Mouse (Mus musculus) ovary, postnatal 10 days (tissue): ENCODE measurements around the gene Best3.
A peak's percentile ranks its signal among the peaks of the same experiment; 100 is the strongest.
"Not testable (repeated sequence)": the region's sequence is repeated elsewhere in the genome, so short reads cannot be mapped to it uniquely, and the experiment has no call there.

Experiments used
- DNase-seq: peaks from one replicate; pipeline ENCODE4 v3.0.0; 2022; ENCODE audit warnings: low spot score

The Best3 gene

DNA sequence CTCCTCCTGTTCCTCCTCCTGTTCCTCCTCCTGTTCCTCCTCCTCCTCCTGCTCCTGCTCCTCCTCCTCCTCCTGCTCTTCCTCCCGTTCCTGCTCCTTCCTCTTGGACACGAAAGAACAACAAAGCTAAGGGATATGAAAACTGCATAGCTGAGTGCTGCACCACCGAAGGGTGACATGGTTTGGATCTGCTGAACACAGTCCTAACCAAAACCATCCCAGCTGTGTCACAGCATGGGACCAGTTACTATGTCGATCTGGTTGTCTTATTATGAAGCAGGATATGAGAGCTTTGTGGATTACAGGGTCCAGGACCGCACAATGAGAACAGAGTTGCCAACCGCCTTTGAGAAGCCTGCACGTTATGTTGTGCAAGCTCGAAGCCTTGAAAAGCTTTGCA is 40.1 kb downstream of the Best3 start:
- DNase-seq: no peak

DNA sequence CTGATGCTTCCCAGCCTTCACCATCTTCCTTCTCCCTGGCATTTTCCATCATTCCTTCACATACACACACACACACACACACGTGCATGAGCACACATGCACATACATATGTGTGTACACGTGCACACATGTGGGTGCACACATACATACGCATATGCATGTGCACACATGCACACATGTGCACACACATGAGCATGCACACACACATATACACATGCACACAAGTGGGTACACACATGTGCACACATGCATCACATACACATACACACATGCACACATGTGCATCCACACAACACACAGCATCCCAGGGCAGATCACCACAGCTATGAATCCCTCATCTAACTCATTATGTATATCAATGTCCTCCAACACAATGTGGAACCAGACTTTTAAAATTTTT is 45.0 kb downstream of the Best3 start:
- DNase-seq: no peak

DNA sequence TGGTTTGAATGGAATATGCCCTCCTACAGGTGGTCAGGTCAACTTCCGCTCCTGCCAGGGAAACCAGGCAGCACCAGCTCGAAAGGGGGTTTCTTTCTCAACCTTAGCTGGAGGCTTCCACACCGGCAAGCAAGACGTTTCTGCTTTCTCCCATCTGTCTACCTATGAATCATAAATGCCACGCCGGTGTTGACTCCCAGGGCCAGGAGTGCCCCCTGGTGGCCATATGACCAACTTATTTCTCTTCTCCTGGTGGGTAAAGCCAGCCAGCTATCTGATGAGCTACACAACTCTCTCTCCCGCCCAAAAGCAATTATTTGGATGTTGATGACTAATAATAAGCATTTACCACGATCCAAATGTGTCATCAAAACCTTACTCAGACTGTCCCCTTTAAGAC is 47.7 kb downstream of the Best3 start:
- peak; percentile 24 for DNase-seq

DNA sequence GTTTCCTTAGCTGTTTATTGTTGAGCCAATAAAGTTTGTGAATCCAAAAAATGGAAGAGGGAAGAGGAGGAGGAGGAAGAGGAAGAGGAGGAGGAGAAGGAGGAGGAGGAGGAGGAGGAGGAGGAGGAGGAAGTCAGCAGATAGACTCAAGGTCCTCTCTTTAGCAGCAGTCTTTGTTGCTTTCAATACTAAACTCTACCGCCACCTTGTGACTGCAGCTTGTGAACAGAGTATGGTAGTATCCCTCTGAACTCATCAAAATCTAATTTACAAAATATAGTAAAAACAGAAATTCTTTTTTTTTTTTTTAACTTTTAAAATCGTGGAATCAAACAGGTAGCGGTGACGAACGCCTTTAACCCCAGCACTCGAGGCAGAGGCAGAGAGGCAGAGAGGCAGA is 54.2 kb downstream of the Best3 start:
- DNase-seq: no peak

DNA sequence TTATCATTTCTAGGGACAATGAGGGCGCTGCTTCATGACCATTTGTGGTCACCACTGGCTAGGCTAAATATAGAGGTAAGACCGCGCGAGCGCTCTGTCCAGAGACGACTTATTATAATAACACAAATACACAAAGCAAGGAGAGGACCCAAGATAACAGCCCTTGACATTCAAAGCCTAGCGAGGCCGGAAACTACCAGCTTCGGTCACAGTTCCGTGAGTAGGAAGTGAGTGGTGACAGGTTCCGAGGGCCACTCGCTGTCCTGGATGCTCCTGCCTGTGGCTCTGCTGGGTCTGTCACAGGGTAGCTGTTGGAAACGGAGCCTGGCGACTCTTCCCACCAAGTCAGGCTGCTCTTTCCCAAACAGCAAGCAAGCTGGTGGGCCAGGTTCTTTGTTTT is 56.2 kb downstream of the Best3 start:
- DNase-seq: no peak

DNA sequence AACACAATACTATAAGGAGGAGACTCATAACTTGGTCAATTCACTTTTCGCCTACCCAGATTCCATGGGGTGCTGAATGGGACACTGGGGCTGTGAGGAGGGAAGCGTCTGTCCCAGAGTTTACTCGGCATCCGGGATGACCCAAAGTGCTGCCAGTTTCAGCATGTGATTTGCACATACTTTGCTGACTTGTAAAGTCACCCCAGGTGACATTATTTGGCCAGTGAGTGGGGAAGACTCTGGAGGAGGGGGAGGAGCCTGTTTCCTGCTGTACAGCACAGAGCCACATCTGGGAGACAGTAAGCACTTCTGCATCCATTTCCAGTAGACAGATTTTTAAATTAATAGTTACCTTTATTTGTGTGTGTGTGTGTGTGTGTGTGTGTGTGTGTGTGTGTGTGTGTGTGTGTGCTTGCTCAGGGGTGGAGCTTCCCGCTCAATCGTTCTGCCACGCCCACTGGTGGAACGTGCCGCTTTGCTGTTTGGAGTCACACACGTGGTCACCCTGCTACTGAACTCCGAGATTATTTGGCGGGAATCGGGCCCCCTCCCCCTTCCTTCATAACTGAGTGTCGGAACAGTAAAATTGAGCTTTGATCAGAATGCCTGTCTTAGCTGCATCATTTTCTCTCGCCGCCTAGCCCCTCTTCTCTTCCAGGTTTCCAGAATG is 57.5 kb downstream of the Best3 start:
- DNase-seq: not testable (repeated sequence)

DNA sequence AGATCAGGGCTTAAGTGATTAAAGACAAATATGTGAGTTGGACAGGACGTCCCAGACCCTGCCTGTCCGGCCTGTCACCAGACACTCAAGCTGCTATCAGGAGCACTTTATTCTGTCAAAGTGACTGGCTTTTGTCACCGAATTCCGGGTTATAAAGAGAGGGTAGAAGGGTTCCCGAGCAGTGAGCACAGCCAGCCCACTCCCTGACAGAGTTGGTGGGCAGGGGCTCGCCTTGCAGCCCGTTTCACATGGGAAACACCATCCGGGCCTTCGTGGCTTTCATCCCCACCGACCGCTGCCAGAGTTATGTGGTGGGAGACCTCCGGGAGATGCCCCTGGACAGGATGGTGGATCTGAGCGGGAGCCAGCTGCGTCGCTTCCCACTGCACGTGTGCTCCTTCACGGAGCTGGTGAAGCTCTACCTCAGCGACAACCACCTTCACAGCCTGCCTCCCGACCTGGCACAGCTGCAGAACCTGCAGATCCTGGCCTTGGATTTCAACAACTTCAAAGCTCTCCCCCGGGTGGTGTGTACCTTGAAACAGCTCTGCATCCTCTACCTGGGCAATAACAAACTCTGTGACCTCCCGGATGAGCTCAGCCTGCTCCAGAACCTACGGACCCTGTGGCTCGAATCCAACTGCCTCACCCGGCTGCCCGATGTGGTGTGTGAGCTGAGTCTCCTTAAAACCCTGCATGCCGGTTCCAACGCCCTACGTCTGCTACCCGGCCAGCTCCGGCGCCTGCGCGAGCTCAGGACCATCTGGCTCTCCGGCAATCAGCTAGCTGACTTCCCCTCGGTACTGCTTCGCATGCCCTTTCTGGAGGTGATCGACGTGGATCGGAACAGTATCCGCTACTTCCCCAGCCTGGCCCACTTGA is 59.3 kb downstream of the Best3 start, which contains the start of gene Lrrc10:
Gene Lrrc10 (plus strand): TSS at position 167 of the 882 bp plus-strand sequence.
- no peak for DNase-seq

DNA sequence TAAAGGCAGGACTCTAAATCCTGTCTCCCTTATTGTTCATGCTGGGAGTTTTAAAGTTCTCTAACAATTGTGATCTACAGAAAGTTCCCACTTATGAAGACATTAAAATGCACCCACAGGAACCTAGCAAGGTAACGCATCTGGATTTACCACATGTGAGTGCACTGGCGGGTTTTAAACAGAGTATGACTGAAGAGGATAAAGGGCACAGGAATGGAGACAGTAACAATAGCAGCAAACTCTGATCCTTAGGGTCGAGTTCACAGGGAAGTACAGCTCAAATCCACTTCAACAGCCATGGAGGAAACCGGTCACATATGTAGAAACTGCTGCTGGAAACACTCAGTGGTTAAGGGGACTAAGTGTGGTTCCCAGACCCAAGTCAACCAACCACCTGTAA is 63.1 kb downstream of the Best3 start:
- DNase-seq: no peak

DNA sequence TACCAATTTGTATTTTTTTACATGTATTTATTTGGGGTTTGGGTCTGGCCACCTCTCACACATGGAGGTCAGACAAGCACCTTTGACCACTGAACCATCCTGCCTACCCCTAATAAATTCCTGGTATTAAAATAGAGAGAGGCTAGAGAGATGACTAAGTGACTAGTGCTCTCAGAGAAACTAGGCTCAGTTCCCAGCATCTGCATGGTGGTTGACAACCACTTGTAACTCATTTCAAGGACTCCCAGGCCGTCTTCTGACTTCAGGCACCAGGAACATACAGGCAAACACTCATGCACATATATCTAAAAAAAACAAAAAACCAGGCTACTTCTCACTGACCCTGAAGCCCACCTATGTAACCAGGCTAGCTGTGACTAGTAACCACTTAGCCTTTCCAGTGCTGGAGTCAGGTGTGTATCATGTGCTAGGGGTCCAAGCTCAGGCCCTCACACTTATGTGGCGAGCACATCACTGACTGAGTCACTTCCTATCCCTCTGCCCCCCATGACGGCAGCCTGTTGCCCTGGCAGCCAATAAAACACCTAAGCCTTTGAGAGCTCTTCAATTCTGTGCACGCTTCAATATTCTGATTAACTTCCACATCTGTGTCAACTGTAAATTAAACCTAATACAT is 64.0 kb downstream of the Best3 start:
- no peak for DNase-seq

DNA sequence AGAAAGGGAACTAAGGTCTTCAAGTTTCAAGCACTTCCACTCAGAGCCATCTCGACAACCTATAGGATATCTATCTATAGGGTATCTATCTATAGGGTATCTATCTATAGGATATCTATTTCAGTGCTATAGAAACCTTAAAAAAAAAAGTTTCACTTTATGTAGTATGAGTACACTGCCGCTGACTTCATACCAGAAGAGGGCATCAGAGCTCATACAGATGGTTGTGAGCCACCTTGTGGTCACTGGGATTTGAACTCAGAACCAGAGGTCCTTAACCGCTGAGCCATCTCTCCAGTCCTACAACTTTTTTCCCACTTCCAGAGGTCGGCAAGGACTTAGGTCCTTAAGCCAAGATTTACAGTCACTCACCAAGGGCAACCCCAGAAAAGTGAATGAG is 69.6 kb downstream of the Best3 start:
- DNase-seq: no peak

DNA sequence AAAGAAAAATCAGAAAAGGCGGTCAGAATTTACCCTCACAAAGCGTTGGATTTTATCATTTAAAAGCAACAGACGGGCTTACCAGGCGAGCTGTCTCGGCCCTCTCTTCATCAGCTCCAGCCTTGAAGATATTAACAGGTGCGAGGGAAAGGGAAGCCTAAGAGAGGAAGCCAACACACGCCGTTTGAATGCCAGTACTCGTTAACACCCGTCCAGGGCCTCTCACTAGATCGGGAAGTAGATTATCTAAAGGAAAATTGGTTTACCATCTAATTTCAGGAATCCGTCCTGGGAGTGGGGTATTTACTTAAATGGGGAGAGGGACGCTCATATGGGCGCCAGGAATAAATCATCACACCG is 76.8 kb downstream of the Best3 start:
- no peak for DNase-seq

DNA sequence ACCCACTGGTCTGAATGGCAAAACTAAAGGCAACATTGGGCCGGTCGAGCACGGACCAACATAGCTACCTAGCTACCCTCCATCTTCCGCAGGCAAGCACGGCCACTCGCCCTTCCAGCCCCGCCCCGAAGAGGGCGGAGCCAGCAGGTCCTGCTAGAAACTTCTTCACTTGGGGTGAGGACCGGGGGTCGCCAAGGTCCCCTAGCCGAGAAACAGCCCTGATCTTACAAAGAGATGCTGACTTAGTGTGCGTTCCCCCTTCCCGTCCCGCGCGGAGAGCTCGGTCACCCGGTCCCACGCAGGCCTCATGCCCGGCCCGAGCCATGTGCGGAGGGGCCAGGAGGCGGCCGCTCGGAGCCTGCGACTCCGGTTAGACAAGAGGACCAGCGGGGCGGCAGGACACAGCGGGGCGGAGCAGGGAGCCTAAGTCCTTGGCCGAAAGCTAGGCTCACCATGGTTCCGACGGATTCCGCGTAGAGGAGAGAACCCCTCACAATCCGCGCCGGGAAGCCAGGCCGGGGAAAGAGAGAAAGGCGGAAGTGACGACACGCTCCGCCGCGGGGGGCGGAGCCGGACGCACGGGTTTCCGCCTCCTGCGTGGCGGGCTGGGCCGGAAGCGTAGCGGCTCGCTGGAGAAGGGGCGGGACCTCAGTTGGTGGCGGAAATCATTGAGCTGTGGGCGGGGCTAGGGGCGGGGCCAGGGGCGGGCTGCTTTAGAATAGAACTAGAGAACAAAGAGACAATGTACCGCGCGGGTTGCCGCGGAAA is 77.3 kb downstream of the Best3 start, which contains the start of gene Cct2:
Gene Cct2 (minus strand): TSS at position 561 of the 768 bp plus-strand sequence.
- peak; percentile 66 for DNase-seq

DNA sequence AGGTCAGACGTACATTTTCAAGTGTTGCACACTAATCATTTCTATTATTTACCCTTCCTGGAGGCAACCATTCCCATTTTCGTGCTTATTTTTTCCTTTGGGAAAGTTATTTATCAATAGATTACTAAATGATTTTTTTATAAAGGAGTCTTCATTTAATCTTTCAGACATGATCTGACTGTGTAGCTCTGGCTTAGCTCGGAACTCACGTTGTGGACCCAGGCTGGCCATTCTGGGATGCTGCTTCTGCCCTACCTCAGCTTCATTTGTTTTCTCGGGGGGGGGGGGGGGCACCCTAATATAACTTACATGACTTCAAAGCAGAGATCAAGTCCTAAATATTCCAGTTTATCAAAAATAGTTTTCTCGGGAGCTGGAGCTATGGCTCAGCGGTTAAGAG is 78.0 kb downstream of the Best3 start:
- no peak for DNase-seq

DNA sequence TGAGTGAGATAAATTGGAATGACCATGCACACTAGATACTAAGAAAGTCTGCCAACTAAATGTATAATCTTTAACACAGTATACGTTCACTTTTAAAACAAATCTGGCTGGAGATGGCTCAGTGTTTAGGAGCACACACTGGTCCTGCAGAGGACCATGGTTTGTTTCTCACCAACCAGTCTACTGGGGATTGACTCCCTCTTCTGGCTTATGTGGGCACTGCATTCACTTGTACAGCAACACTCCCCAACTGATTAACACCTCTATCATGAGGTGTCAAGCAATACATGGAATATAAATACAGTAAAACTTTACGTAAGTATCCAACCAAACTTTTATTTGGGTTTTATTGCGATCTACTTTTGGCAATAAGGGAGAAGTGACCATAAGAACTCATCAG is 83.0 kb downstream of the Best3 start:
- DNase-seq: no peak

DNA sequence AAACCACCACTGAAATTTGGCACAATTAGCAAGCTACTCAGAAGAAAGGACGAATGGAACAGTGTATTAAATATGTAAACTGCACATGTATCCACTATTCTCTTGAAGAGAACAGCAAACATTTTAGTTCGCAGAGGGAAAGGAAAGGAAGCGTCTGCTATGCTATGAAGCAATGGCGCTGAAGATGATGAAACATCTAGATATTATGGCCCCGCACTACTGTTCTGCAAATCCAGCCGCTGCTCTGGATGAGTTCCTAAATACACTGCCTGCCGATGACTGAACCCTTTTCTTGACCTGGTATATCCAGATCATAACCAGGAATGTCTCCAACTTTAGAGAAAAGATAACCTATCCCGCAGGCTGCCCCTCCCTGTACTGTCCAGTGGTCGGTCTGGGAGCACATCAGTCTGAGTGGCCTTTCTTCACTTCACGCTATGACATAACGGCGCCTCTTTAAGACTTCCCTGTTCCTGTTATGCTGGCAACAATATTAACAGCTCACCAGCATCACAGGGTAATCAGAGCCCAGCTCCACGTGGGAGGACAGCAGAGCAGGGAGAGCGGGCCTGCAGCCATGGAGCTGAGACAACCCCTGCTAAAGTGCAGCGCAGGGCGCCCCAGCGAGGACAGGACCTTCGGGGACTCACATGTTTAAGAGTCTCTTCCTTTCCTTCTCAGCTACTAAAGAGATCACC is 86.2 kb downstream of the Best3 start:
- no peak for DNase-seq

DNA sequence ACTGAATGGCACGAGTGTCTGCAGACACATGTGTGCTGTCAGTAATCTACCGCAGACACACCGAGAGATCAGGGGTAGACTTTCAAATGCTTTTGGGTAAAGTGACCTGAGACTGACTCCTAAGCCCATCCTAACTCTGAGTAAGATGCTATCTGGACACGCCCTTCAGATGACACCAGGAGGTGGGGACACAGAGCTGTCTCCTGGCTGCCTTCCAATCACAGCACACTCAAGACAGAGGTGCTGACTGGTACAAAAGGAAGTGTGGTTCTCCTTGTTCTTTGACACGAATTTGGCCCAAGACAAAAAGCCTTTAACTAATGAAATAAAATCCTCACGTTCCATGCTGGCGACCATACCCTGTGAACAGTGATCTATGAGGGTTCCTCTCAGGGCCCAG is 87.1 kb downstream of the Best3 start:
- no peak for DNase-seq
